Mouse (Mus musculus): Measurements from ENCODE around the gene Hint1.

DNA sequence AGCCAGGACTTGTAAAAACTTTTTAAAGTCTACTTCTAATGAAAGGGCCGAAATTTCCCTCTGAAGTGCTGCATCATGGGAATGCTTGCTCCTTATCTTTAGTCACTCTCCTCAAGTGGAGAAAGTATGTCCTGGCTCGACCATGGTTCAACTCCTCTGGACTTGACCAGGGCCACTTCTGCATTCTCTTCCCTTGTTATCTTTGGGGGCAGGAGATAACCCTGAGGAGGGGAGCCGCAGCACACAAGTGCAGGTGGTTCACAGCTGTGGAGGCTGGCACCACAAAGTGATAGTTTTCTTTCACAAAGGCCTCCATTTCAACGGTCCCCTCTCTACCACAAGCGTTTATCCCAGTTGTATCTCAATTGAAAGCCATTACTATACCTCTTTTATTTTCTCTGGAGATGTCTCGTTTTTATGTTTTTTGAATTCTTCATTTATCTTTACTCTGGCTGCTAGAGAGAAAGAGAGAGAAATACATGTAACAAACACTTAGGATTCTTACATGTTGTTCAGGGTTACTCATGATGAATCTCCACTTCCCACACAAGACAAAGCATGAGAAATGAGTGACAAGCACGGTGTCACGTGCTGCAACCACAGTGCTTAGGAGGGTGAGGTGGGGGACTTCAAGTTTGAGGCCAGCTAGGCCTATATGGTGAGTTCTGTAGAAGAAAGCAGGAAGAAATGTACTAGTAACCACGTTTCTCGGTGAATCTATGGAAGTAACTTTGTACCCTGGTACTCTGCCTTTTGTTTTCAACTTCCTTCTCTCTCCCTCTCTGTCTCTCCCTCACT, 16.0 kb upstream of the Hint1 start:
- TF ChIP-seq POLR2A (IDR thresholded peaks at IDR 0.05; ENCODE audit: borderline replicate concordance, control insufficient read depth, low read depth, low read length) = no peak
- no peak for TF ChIP-seq CTCF (IDR thresholded peaks at IDR 0.05; ENCODE audit: control insufficient read depth, insufficient read depth, low read length)
